Comparison of ENCODE assay signal across 12 mouse cellular contexts in the genomic region with DNA sequence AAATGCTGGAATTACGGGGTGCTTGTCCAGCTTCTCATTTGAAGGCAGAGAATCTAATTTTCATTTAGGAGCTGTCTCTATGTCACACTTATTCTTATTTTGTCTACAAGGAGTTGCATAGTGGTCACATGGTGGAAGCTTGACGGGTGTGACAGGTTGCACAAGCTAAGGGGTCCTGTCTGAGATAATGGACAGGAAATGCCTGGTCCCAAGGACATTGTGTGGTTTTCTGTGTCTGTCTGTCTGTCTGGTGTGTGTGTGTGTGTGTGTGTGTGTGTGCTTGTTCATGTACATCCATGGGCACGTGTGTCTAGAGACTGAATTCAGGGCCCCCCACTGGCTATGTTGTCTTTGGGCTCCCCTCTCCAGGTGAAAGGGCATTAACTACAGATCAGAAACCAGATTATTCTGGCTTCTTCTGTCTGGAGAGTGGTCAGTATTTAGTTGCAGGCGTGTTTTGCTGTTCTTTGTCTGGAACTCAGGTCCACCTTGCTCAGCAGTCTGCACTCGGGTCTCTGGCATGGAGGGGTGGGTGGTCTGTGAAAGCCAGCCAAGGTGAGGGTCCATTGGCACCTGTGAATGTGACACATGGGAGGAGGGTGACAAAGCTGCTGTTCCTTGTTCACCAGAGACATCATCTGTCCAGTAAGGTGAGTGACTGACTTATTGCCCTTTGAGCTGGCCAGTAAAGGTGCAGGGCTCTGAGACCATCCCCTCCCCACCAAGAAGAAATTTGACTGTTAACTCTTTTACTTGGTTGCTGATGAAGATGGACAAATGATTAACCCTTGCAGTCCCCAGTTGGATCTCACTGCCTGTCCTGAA. TPM values are rescaled to one million over a fixed set of nuclear protein-coding genes. Genes with fewer than 3 reads are reported as not detected.
DNase-seq lines count a peak whose midpoint lies in the region; ATAC-seq and TF ChIP-seq lines count a peak whose summit lies in the region.
"Had no signal": no experiment of that assay in that cellular context is flagged by ENCODE, and none has a peak within 500 bp of the region (broad histone marks: within the 10 kb centered on the region; RNA-seq: fewer than 3 reads in every experiment).

No protein-coding gene starts in this region.

- H3K27ac ChIP-seq in heart, embryonic 13.5 days (replicated peaks) = peak overlapping the region; percentile 93
- peak overlapping the region; percentile 76 for H3K27ac ChIP-seq in lung, embryonic 16.5 days (ENCODE audit: low read length)
- H3K27ac ChIP-seq in heart, embryonic 16.5 days (ENCODE audit: low read length) = peak overlapping the region; percentile 76
- H3K27ac ChIP-seq: liver, embryonic 15.5 days had no signal

- WGBS in heart, embryonic 13.5 days = 51% methylated on average over 5 of the region's 5 CpGs
- 57% methylated on average over 5 of the region's 5 CpGs for WGBS in lung, embryonic 16.5 days
- 67% methylated on average over 5 of the region's 5 CpGs for WGBS in lung, adult 2 months
- WGBS in heart, embryonic 16.5 days = 56% methylated on average over 5 of the region's 5 CpGs

- TF ChIP-seq POLR2A in lung, adult 2 months (IDR thresholded peaks at IDR 0.05; ENCODE audit: borderline replicate concordance, extremely low read depth, low read depth, low read length) = no peak

- H3K9me3 ChIP-seq in heart, embryonic 13.5 days = no peaks in the 10 kb centered on the region
- H3K9me3 ChIP-seq in lung, embryonic 16.5 days (ENCODE audit: control insufficient read depth, low read length) = no peaks in the 10 kb centered on the region
- H3K9me3 ChIP-seq in heart, embryonic 16.5 days (replicated peaks; ENCODE audit: control insufficient read depth, low read length) = no peaks in the 10 kb centered on the region
- H3K9me3 ChIP-seq: liver, embryonic 15.5 days had no signal

- H3K4me1 ChIP-seq in heart, embryonic 13.5 days = peaks cover 81% of the 10 kb centered on the region
- H3K4me1 ChIP-seq in lung, embryonic 16.5 days (replicated peaks; ENCODE audit: control insufficient read depth, insufficient read depth, low read length) = peaks cover 42% of the 10 kb centered on the region
- H3K4me1 ChIP-seq in lung, adult 2 months (ENCODE audit: control insufficient read depth, insufficient read depth, low read length) = peaks cover 17% of the 10 kb centered on the region; the same call in 1 of the 2 replicates
- H3K4me1 ChIP-seq in heart, embryonic 16.5 days (ENCODE audit: control insufficient read depth, insufficient read depth, low read length) = peaks cover 67% of the 10 kb centered on the region

- no peak for TF ChIP-seq CTCF in lung, adult 2 months (IDR thresholded peaks at IDR 0.05; ENCODE audit: insufficient read depth, low read length)

- no peaks in the 10 kb centered on the region for H3K27me3 ChIP-seq in heart, embryonic 13.5 days (replicated peaks)
- H3K27me3 ChIP-seq in lung, embryonic 16.5 days (ENCODE audit: control insufficient read depth, insufficient read depth, low read depth, low read length) = no peaks in the 10 kb centered on the region
- no peaks in the 10 kb centered on the region for H3K27me3 ChIP-seq in heart, embryonic 16.5 days (ENCODE audit: control insufficient read depth, insufficient read depth, low read length)
- H3K27me3 ChIP-seq: liver, embryonic 15.5 days had no signal

- peak overlapping the region; percentile 24 for H3K9ac ChIP-seq in heart, embryonic 13.5 days
- no peak overlapping the region for H3K9ac ChIP-seq in lung, embryonic 16.5 days (ENCODE audit: low read length)
- H3K9ac ChIP-seq in heart, embryonic 16.5 days (ENCODE audit: low read length) = peak overlapping the region; percentile 22
- H3K9ac ChIP-seq: liver, embryonic 15.5 days had no signal

- no peak for DNase-seq in heart, postnatal 36 days
- no peak for DNase-seq in lung, adult 2 months
- DNase-seq in frontal cortex, postnatal 14 days (ENCODE audit: low spot score in 2 of 2) = no peak
- no peak for DNase-seq in cerebellum, adult 11 months

- no peak overlapping the region for H3K4me3 ChIP-seq in heart, embryonic 13.5 days
- no peak overlapping the region for H3K4me3 ChIP-seq in lung, embryonic 16.5 days (ENCODE audit: low read length)
- no peak overlapping the region for H3K4me3 ChIP-seq in lung, adult 2 months (replicated peaks; ENCODE audit: extremely low read depth, low read depth, low read length)
- H3K4me3 ChIP-seq in heart, embryonic 16.5 days (ENCODE audit: low read length) = no peak overlapping the region
- H3K4me3 ChIP-seq: erythroblast, embryonic 14.5 days; liver, embryonic 15.5 days had no signal

- peak overlapping the region; percentile 45 for H3K4me2 ChIP-seq in heart, embryonic 13.5 days
- H3K4me2 ChIP-seq in lung, embryonic 16.5 days (ENCODE audit: low read depth, low read length) = peak overlapping the region; percentile 24; the same call in 1 of the 2 replicates
- H3K4me2 ChIP-seq in heart, embryonic 16.5 days (ENCODE audit: low read depth, low read length) = peak overlapping the region; percentile 44
- H3K4me2 ChIP-seq: liver, embryonic 15.5 days had no signal

- no peaks in the 10 kb centered on the region for H3K36me3 ChIP-seq in heart, embryonic 13.5 days
- H3K36me3 ChIP-seq in lung, embryonic 16.5 days (ENCODE audit: control insufficient read depth, insufficient read depth, low read length) = no peaks in the 10 kb centered on the region
- H3K36me3 ChIP-seq in heart, embryonic 16.5 days (ENCODE audit: control insufficient read depth, insufficient read depth) = no peaks in the 10 kb centered on the region
- H3K36me3 ChIP-seq: liver, embryonic 15.5 days had no signal

- intact Hi-C loops in heart, postnatal 36 days (cut with DNase I) = loop anchor here (1.0 to 2.0 kb wide), 2 partner anchors 24 to 34 kb away; a partner anchor contains a TSS

- ATAC-seq in heart, embryonic 13.5 days (ENCODE audit: extremely low read depth, insufficient number of reproducible peaks, low FRiP score, low TSS enrichment) = no peak
- ATAC-seq in lung, embryonic 16.5 days (ENCODE audit: low read depth) = 0 out of 2 replicates have a peak, but pooled peaks have one; percentile 1
- no peak for ATAC-seq in heart, embryonic 16.5 days (replicated peaks; ENCODE audit: extremely low read depth, insufficient read depth, low FRiP score)
- 0 out of 2 replicates have a peak, but pooled peaks have one; percentile 10 for ATAC-seq in megakaryocyte, adult 5-6 weeks (ENCODE audit: poor library complexity, severe bottlenecking)

RNA-seq across cellular contexts. Expression of a gene that starts 34.4 kb away (rescaled TPM):
- polyA plus RNA-seq in heart, embryonic 13.5 days (2015; fragmentation: Nextera tagmentation; extraction: Ambion mirVana) = 7.3 and 8.3 TPM in 2 replicates
- 1 to 10 TPM; 5.9 to 6.9 TPM for total RNA-seq in heart, postnatal 36 days (2021)
- polyA plus RNA-seq in lung, embryonic 16.5 days (2015; fragmentation: Nextera tagmentation; extraction: Ambion mirVana) = 7.1 TPM in 2 replicates
- 17.0 and 17.9 TPM in 2 replicates for polyA plus RNA-seq in lung, adult 2 months (2012; rRNA removed)
- 9.3 and 9.8 TPM in 2 replicates for polyA plus RNA-seq in heart, embryonic 16.5 days (2015; fragmentation: Nextera tagmentation; extraction: Ambion mirVana)
- total RNA-seq in megakaryocyte, adult 5-6 weeks (2015) = 0.14 and 0.47 TPM in 2 replicates
- 0.53 TPM in 1 of 2 replicates, not detected in the other for total RNA-seq in megakaryocyte, adult 5-6 weeks (2017)
- polyA plus RNA-seq: erythroblast, embryonic 14.5 days had no signal

RNA-seq across cellular contexts. Expression of a gene that starts 40.3 kb away (rescaled TPM):
- not detected in 2 replicates for polyA plus RNA-seq in heart, embryonic 13.5 days (2015; fragmentation: Nextera tagmentation; extraction: Ambion mirVana)
- not detected for total RNA-seq in heart, postnatal 36 days (2021)
- not detected in 2 replicates for polyA plus RNA-seq in lung, embryonic 16.5 days (2015; fragmentation: Nextera tagmentation; extraction: Ambion mirVana)
- polyA plus RNA-seq in lung, adult 2 months (2012; rRNA removed) = not detected in 2 replicates
- polyA plus RNA-seq in heart, embryonic 16.5 days (2015; fragmentation: Nextera tagmentation; extraction: Ambion mirVana) = not detected in 2 replicates
- total RNA-seq in megakaryocyte, adult 5-6 weeks (2015) = not detected in 2 replicates
- not detected in 2 replicates for total RNA-seq in megakaryocyte, adult 5-6 weeks (2017)
- total RNA-seq: gastrocnemius, adult 18-20 months; left cerebral cortex, postnatal 10 days had no signal
- polyA plus RNA-seq: erythroblast, embryonic 14.5 days; liver, embryonic 15.5 days had no signal

Comparison
In these comparisons a context has a peak if more than half of its experiments do, and no peak if none do; other contexts are left out.
1. ATAC-seq: peak in lung, embryonic 16.5 days (single experiment) and megakaryocyte, adult 5-6 weeks (single experiment); none in heart, embryonic 13.5 days (single experiment) and heart, embryonic 16.5 days (single experiment).
2. Peak in every context shown above with its lines, with median percentiles within 50 percentile points of each other: H3K27ac ChIP-seq and H3K4me2 ChIP-seq.